Mouse (Mus musculus) CH12.LX (cell line): ENCODE results near the gene Ttll5. TPM values are rescaled to one million over a fixed set of nuclear protein-coding genes. Genes with fewer than 3 reads are reported as not detected.

ENCODE experiments used
- DNase-seq: peaks from one replicate; pipeline ENCODE4 v3.0.0-alpha.2; 2013; ENCODE audit errors: extremely low read depth
- H3K27ac ChIP-seq: 2 replicates; pipeline ENCODE4 v1.5.1; 2012; ENCODE audit warnings: low read depth, mild to moderate bottlenecking, control low read depth, moderate library complexity; ENCODE audit not compliant: insufficient read depth
- H3K27me3 ChIP-seq: replicated peaks from 2 replicates; pipeline ENCODE3; 2012; ENCODE audit warnings: inconsistent platforms
- H3K36me3 ChIP-seq, 2 experiments: replicated peaks in 1 of 2; 2 replicates each; pipeline versions ENCODE3 to v1.6.1; 2012; ENCODE audit warnings: inconsistent platforms in 1 of 2, low read length in 1 of 2, mild to moderate bottlenecking in 1 of 2, mixed read lengths in 1 of 2, moderate library complexity in 1 of 2; ENCODE audit not compliant: control insufficient read depth in 1 of 2, insufficient read depth in 1 of 2
- H3K4me1 ChIP-seq, 2 experiments: 2 replicates each; pipeline ENCODE4 v1.6.1; 2012; ENCODE audit warnings: inconsistent platforms in 1 of 2, moderate library complexity in 1 of 2; ENCODE audit not compliant: insufficient read depth in 2 of 2, control insufficient read depth in 1 of 2
- H3K4me2 ChIP-seq: 2 replicates; pipeline ENCODE4 v1.6.1; 2012; ENCODE audit warnings: low read depth, mild to moderate bottlenecking, control low read depth; ENCODE audit not compliant: poor library complexity, insufficient read depth, severe bottlenecking
- H3K4me3 ChIP-seq, 3 experiments: fragments of 150-350 bp in 1 of 3; sonication (generic) in 1 of 3; replicated peaks in 1 of 3; 2 replicates each; pipeline versions ENCODE3 to v1.5.1; 2011 to 2012; ENCODE audit warnings: low read depth in 2 of 3, low read length in 2 of 3, mild to moderate bottlenecking in 2 of 3, moderate library complexity in 2 of 3, control low read depth in 1 of 3, improper control_type of control experiment in 1 of 3, inconsistent platforms in 1 of 3, mixed read lengths in 1 of 3; ENCODE audit not compliant: poor library complexity in 1 of 3
- H3K79me2 ChIP-seq: replicated peaks from 2 replicates; pipeline ENCODE4 v1.6.1; 2012; ENCODE audit warnings: mild to moderate bottlenecking, moderate library complexity; ENCODE audit not compliant: control insufficient read depth, poor library complexity, insufficient read depth, severe bottlenecking; ENCODE audit errors: extremely low read depth
- H3K9ac ChIP-seq: 2 replicates; pipeline ENCODE4 v1.6.1; 2012; ENCODE audit warnings: low read depth, mild to moderate bottlenecking, control low read depth, moderate library complexity; ENCODE audit not compliant: insufficient read depth
- H3K9me3 ChIP-seq: replicated peaks from 2 replicates; pipeline ENCODE3; 2012; ENCODE audit warnings: low read length, inconsistent platforms, mixed read lengths
- BHLHE40 ChIP-seq: IDR thresholded peaks from 2 replicates; pipeline ENCODE4 v1.6.1; 2011; ENCODE audit warnings: mild to moderate bottlenecking, low read depth, low read length, improper control_type of control experiment
- CHD2 ChIP-seq: IDR thresholded peaks from 2 replicates; pipeline ENCODE4 v1.6.1; 2011; ENCODE audit warnings: low read length, improper control_type of control experiment
- CTCF ChIP-seq, 2 experiments: IDR thresholded peaks in 1 of 2; conservative IDR thresholded peaks in 1 of 2; 2 replicates each; pipeline ENCODE4 v1.5.1; 2011 to 2012; ENCODE audit warnings: low read depth in 2 of 2, low read length in 2 of 2, improper control_type of control experiment in 1 of 2, inconsistent platforms in 1 of 2, mild to moderate bottlenecking in 1 of 2, moderate library complexity in 1 of 2
- E2F4 ChIP-seq: IDR thresholded peaks from 2 replicates; pipeline ENCODE4 v1.6.1; 2011; ENCODE audit warnings: low read depth, low read length, improper control_type of control experiment; ENCODE audit not compliant: insufficient replicate concordance
- ETS1 ChIP-seq: conservative IDR thresholded peaks from 2 replicates; pipeline ENCODE4 v1.6.1; 2012; ENCODE audit warnings: low read depth, mild to moderate bottlenecking, inconsistent platforms, low read length, improper control_type of control experiment, moderate library complexity
- JUN ChIP-seq: IDR thresholded peaks from 2 replicates; pipeline ENCODE4 v1.6.1; 2011; ENCODE audit warnings: low read depth, mild to moderate bottlenecking, low read length, improper control_type of control experiment, moderate library complexity; ENCODE audit not compliant: insufficient read depth
- JUND ChIP-seq: conservative IDR thresholded peaks from 2 replicates; pipeline ENCODE4 v1.6.1; 2011; ENCODE audit warnings: low read depth, low read length, improper control_type of control experiment
- MAX ChIP-seq: IDR thresholded peaks from 2 replicates; pipeline ENCODE4 v1.6.1; 2011; ENCODE audit warnings: low read length, improper control_type of control experiment
- NELFE ChIP-seq: IDR thresholded peaks from 2 replicates; pipeline ENCODE4 v1.6.1; 2011; ENCODE audit warnings: low read depth, low read length, improper control_type of control experiment
- SIN3A ChIP-seq: IDR thresholded peaks from 2 replicates; pipeline ENCODE4 v1.6.1; 2012; ENCODE audit warnings: low read length, improper control_type of control experiment, inconsistent platforms
- USF1 ChIP-seq: IDR thresholded peaks from 2 replicates; pipeline ENCODE4 v1.6.1; 2014; ENCODE audit warnings: low read depth, mild to moderate bottlenecking, inconsistent platforms, low read length, improper control_type of control experiment
- ZC3H11A ChIP-seq: IDR thresholded peaks from 2 replicates; pipeline ENCODE4 v1.6.1; 2012; ENCODE audit warnings: low read depth, mild to moderate bottlenecking, inconsistent platforms, low read length, improper control_type of control experiment
- ZMIZ1 ChIP-seq: IDR thresholded peaks from 2 replicates; pipeline ENCODE4 v1.6.1; 2012; ENCODE audit warnings: low read depth, mild to moderate bottlenecking, inconsistent platforms, low read length, improper control_type of control experiment
- ZNF384 ChIP-seq: IDR thresholded peaks from 2 replicates; pipeline ENCODE4 v1.6.1; 2012; ENCODE audit warnings: low read depth, low read length, improper control_type of control experiment, inconsistent platforms
- dilution Hi-C: fragments of 300-500 bp; cut with MboI; formaldehyde crosslinking; loops from 2 replicates; pipeline ENCODE4 v1.14.3; 2020; ENCODE audit warnings: low sequenced_read_pairs; ENCODE audit not compliant: extremely low pct_unique_long_range_greater_than_20kb, extremely low pct_ligation_motif_present
- in situ Hi-C: fragments of 300-500 bp; cut with MboI; formaldehyde crosslinking; loops from 3 replicates; pipeline ENCODE4 v1.14.3; 2019; ENCODE audit warnings: low sequenced_read_pairs, low pct_ligation_motif_present, low pct_unique_long_range_greater_than_20kb, mixed read lengths
- polyA plus RNA-seq: library from polyadenylated mRNA; unstranded; fragments of >175 nt; gene quantifications from 2 replicates; pipeline ENCODE4 v1.2.1, GENCODE M21; 2012; ENCODE audit warnings: low read depth; ENCODE audit not compliant: insufficient read length
- total RNA-seq, 2 experiments: library from RNA; depleted of rRNA; stranded (reverse); fragments of 300-350 nt in 1 of 2; fragments of >200 nt in 1 of 2; gene quantifications; 2 replicates each; pipeline ENCODE4 v1.2.3; 2012 to 2014

The Ttll5 gene
- total and polyA plus RNA-seq, 3 experiments, result 5.7 to 14.0 (median 8.7) TPM

- no peak overlapping the region for H3K9ac ChIP-seq
- no peak overlapping the region for H3K4me2 ChIP-seq
- no peak overlapping the region for H3K27ac ChIP-seq
- no peak overlapping the region for H3K4me3 ChIP-seq
- H3K27me3 ChIP-seq, result no peaks in the 10 kb centered on the region
- H3K9me3 ChIP-seq, result no peaks in the 10 kb centered on the region
- TF ChIP-seq ZNF384 (no peak), CHD2 (no peak), MAX (0 out of 2 replicates have a peak, but pooled peaks have one; percentile 10), ZMIZ1 (no peak), SIN3A (0 out of 2 replicates have a peak, but pooled peaks have one; percentile 13), USF1 (no peak), BHLHE40 (no peak; the same call in 1 of the 2 replicates), JUN (no peak), JUND (no peak), CTCF (conservative IDR thresholded peaks at IDR 0.05 in 1 of 2, IDR thresholded peaks at IDR 0.05 in 1 of 2; ENCODE audit: low read depth in 2 of 2, low read length in 2 of 2) (no peak), ZC3H11A (no peak)
- TF ChIP-seq, all 38 proteins: peak for 2
- no peak for DNase-seq
- in situ Hi-C loops (no loop called here), dilution Hi-C loops (no loop called here)
- Histone ChIP-seq H3K4me1 (peaks cover 7 to 17% of the 10 kb centered on the region in 2 experiments), H3K36me3 (peaks cover 8 to 17% of the 10 kb centered on the region in 2 experiments), H3K79me2 (no peaks in the 10 kb centered on the region)
These were observed 168.4 kb downstream of the Ttll5 start for GRCm38 (mm10) chr12:85992838-85993234.

- Histone ChIP-seq H3K79me2 (no peaks in the 10 kb centered on the region), H3K27ac (no peak overlapping the region), H3K27me3 (no peaks in the 10 kb centered on the region), H3K36me3 (peaks cover 8 to 17% of the 10 kb centered on the region in 2 experiments), H3K4me2 (no peak overlapping the region), H3K4me1 (peaks cover 7 to 17% of the 10 kb centered on the region in 2 experiments), H3K4me3 (no peak overlapping the region), H3K9ac (no peak overlapping the region), H3K9me3 (no peaks in the 10 kb centered on the region)
- dilution Hi-C loops (no loop called here), in situ Hi-C loops (no loop called here)
- no peak for DNase-seq
- TF ChIP-seq E2F4 (no peak), ZMIZ1 (no peak), NELFE (no peak), JUND (no peak), BHLHE40 (peak; percentile 44), ETS1 (peak; percentile 27; the same call in 1 of the 2 replicates)
These were observed 169.4 kb downstream of the Ttll5 start for GRCm38 (mm10) chr12:85993790-85994360.
